Mouse (Mus musculus) small intestine, adult 2 months (tissue): ENCODE results near the gene Psme1.

Experiments used
- CTCF ChIP-seq: fragments of 200-500 bp; IDR thresholded peaks from 2 replicates; pipeline ENCODE4 v1.5.1; 2012; ENCODE audit warnings: low read depth, mild to moderate bottlenecking, control low read depth, inconsistent platforms, low read length, moderate library complexity, mixed read lengths; ENCODE audit not compliant: insufficient replicate concordance, insufficient read length; ENCODE audit errors: extremely low read depth
- POLR2A ChIP-seq: fragments of 200-500 bp; IDR thresholded peaks from 2 replicates; pipeline ENCODE4 v1.6.1; 2012; ENCODE audit warnings: low read depth, mild to moderate bottlenecking, control low read depth, inconsistent platforms, low read length, moderate library complexity

GRCm38 (mm10) chr14:55618486-55619195, 40.7 kb downstream of the Psme1 start:
- no peak for TF ChIP-seq CTCF
- TF ChIP-seq POLR2A: no peak
